ENCODE assay signal across 8 mouse cellular contexts in the genomic region with DNA sequence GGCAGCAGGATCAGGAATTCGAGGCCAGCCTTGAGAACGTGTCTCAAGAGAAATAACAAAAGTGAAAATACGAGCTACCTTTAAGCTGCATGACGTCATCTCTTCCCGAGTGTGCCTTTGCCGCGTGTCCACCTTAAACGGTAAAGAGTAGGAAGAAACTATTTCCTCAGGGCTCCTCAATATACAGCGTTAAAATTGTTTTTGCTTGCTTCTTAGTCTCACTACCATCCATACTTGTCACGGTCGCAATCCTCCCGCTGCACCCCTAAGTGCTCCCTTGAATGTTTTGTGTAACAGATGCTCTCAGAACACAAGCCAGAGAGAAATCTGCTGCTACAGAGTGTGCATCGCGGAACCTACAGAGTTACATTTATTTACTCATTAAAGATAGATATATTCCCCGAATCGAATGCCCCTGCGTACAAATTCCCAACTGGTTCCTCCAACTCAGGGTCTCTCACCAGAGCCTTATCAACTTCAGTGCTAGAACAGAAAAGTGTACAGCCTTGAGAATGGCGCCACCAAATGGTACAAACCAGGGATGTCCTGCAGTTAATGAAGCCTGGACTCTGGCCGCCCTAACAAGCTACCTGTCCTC. TPM values are rescaled to one million over a fixed set of nuclear protein-coding genes. Genes with fewer than 3 reads are reported as not detected.
DNase-seq lines count a peak whose midpoint lies in the region; ATAC-seq lines count a peak whose summit lies in the region.

No protein-coding gene starts in this region.

- no peaks in the 10 kb centered on the region for H3K27me3 ChIP-seq in embryonic facial prominence, embryonic 14.5 days (replicated peaks; ENCODE audit: control insufficient read depth, insufficient read depth, low read length)
- H3K27me3 ChIP-seq in limb, embryonic 12.5 days: no peaks in the 10 kb centered on the region
- H3K27me3 ChIP-seq in midbrain, embryonic 14.5 days (ENCODE audit: control insufficient read depth, insufficient read depth, low read length): no peaks in the 10 kb centered on the region

- peak overlapping the region; percentile 84 for H3K4me3 ChIP-seq in embryonic facial prominence, embryonic 14.5 days (ENCODE audit: low read depth, low read length)
- peak overlapping the region; percentile 83 for H3K4me3 ChIP-seq in limb, embryonic 12.5 days (replicated peaks)
- peak overlapping the region; percentile 78 for H3K4me3 ChIP-seq in midbrain, embryonic 14.5 days (replicated peaks; ENCODE audit: low read depth, low read length)

- peak; percentile 31 for ATAC-seq in embryonic facial prominence, embryonic 14.5 days (ENCODE audit: low read depth)
- peak; percentile 54 for ATAC-seq in limb, embryonic 12.5 days (ENCODE audit: insufficient number of reproducible peaks, insufficient read depth, low FRiP score, low TSS enrichment, low read depth)
- peak; percentile 44 for ATAC-seq in midbrain, embryonic 14.5 days (ENCODE audit: low FRiP score, low TSS enrichment)

- H3K9me3 ChIP-seq in embryonic facial prominence, embryonic 14.5 days (ENCODE audit: control insufficient read depth, low read length): no peaks in the 10 kb centered on the region
- no peaks in the 10 kb centered on the region for H3K9me3 ChIP-seq in limb, embryonic 12.5 days
- no peaks in the 10 kb centered on the region for H3K9me3 ChIP-seq in midbrain, embryonic 14.5 days (ENCODE audit: control insufficient read depth, low read length)

- peaks cover 5% of the 10 kb centered on the region; the same call in 1 of the 2 replicates for H3K4me1 ChIP-seq in embryonic facial prominence, embryonic 14.5 days (ENCODE audit: control insufficient read depth, insufficient read depth, low read length)
- H3K4me1 ChIP-seq in limb, embryonic 12.5 days (replicated peaks): 0 out of 2 replicates have a peak, but pooled peaks cover 3% of the 10 kb centered on the region
- 0 out of 2 replicates have a peak, but pooled peaks cover 13% of the 10 kb centered on the region for H3K4me1 ChIP-seq in midbrain, embryonic 14.5 days (ENCODE audit: control insufficient read depth, insufficient read depth, low read length)

- peak overlapping the region; percentile 58; the same call in 1 of the 2 replicates for H3K27ac ChIP-seq in embryonic facial prominence, embryonic 14.5 days (replicated peaks; ENCODE audit: low read depth, low read length)
- H3K27ac ChIP-seq in limb, embryonic 12.5 days: peak overlapping the region; percentile 56; the same call in 1 of the 2 replicates
- H3K27ac ChIP-seq in midbrain, embryonic 14.5 days (replicated peaks; ENCODE audit: low read depth, low read length): peak overlapping the region; percentile 73; the same call in 1 of the 2 replicates

- H3K36me3 ChIP-seq in embryonic facial prominence, embryonic 14.5 days (ENCODE audit: control insufficient read depth, insufficient read depth, low read length): no peaks in the 10 kb centered on the region
- no peaks in the 10 kb centered on the region for H3K36me3 ChIP-seq in limb, embryonic 12.5 days
- no peaks in the 10 kb centered on the region for H3K36me3 ChIP-seq in midbrain, embryonic 14.5 days (ENCODE audit: control insufficient read depth, insufficient read depth, low read length)

- peak overlapping the region; percentile 60 for H3K9ac ChIP-seq in embryonic facial prominence, embryonic 14.5 days (ENCODE audit: low read depth, low read length)
- peak overlapping the region; percentile 44 for H3K9ac ChIP-seq in limb, embryonic 12.5 days (replicated peaks)
- peak overlapping the region; percentile 50 for H3K9ac ChIP-seq in midbrain, embryonic 14.5 days (replicated peaks; ENCODE audit: low read length)

- under 1% methylated on average over 19 of the region's 19 CpGs for WGBS in embryonic facial prominence, embryonic 14.5 days
- under 1% methylated on average over 19 of the region's 19 CpGs for WGBS in limb, embryonic 12.5 days
- under 1% methylated on average over 19 of the region's 19 CpGs for WGBS in midbrain, embryonic 14.5 days

- peak; percentile 89 for DNase-seq in 416B (ENCODE audit: low read depth)
- peak; percentile 6 to 45 for DNase-seq in adrenal gland, postnatal 4 days (ENCODE audit: low spot score in 2 of 2)
- DNase-seq in embryonic facial prominence, embryonic 14.5 days (ENCODE audit: low spot score): peak; percentile 78
- DNase-seq in heart, adult 8-10 months (ENCODE audit: low spot score): peak; percentile 73
- DNase-seq in kidney, adult 8-10 months: peak; percentile 84 to 90
- peak; percentile 76 for DNase-seq in midbrain, embryonic 14.5 days
- DNase-seq in spleen, adult 12 weeks (ENCODE audit: low spot score): peak; percentile 53

- H3K4me2 ChIP-seq in embryonic facial prominence, embryonic 14.5 days (ENCODE audit: low read depth, low read length): peak overlapping the region; percentile 56
- H3K4me2 ChIP-seq in limb, embryonic 12.5 days: peak overlapping the region; percentile 76
- peak overlapping the region; percentile 78 for H3K4me2 ChIP-seq in midbrain, embryonic 14.5 days (ENCODE audit: low read length)

RNA-seq across cellular contexts. Expression of a gene that starts 0.7 kb away (rescaled TPM):
- total RNA-seq in adrenal gland, postnatal 4 days (2021): 10 to 100 TPM; 15.2 to 16.9 TPM
- 8.6 and 9.3 TPM in 2 replicates for polyA plus RNA-seq in embryonic facial prominence, embryonic 14.5 days (2014; fragmentation: Nextera tagmentation; extraction: Ambion mirVana)
- 10 to 100 TPM; 10.6 to 10.9 (median 10.7) TPM for total RNA-seq in heart, adult 8-10 months (2022)
- polyA plus RNA-seq in limb, embryonic 12.5 days (2016; fragmentation: Nextera tagmentation; extraction: Ambion mirVana): 11.7 and 11.8 TPM in 2 replicates
- polyA plus RNA-seq in midbrain, embryonic 14.5 days (2014; fragmentation: Nextera tagmentation; extraction: Ambion mirVana): 12.7 and 24.1 TPM in 2 replicates

RNA-seq across cellular contexts. Expression of a gene that starts 19.0 kb away (rescaled TPM):
- total RNA-seq in adrenal gland, postnatal 4 days (2021): under 1 TPM; 0.20 TPM
- 1.3 and 1.4 TPM in 2 replicates for polyA plus RNA-seq in embryonic facial prominence, embryonic 14.5 days (2014; fragmentation: Nextera tagmentation; extraction: Ambion mirVana)
- not detected for total RNA-seq in heart, adult 8-10 months (2022)
- 0.38 TPM in 1 of 2 replicates, not detected in the other for polyA plus RNA-seq in limb, embryonic 12.5 days (2016; fragmentation: Nextera tagmentation; extraction: Ambion mirVana)
- polyA plus RNA-seq in midbrain, embryonic 14.5 days (2014; fragmentation: Nextera tagmentation; extraction: Ambion mirVana): 1.2 and 1.7 TPM in 2 replicates

Comparison
In these comparisons a context has a peak if more than half of its experiments do, and no peak if none do; other contexts are left out.
1. Peak in every context shown above with its lines: DNase-seq, ATAC-seq, H3K4me3 ChIP-seq and H3K27ac ChIP-seq.
2. DNase-seq: peak in every context shown above with its lines; median percentile 89 in 416B; 87 in kidney, adult 8-10 months; 78 in embryonic facial prominence, embryonic 14.5 days; 76 in midbrain, embryonic 14.5 days; 73 in heart, adult 8-10 months; 53 in spleen, adult 12 weeks; 26 in adrenal gland, postnatal 4 days.